Mouse (Mus musculus) thymus, adult 18-20 months (tissue): ENCODE data around the gene Pgap2.
A peak's percentile ranks its signal among the peaks of the same experiment; 100 is the strongest.
"Not testable (repeated sequence)": the region's sequence is repeated elsewhere in the genome, so short reads cannot be mapped to it uniquely, and the experiment has no call there.

Experiments
- DNase-seq, 2 experiments: peaks; one replicate each; pipeline ENCODE4 v3.0.0; 2022; ENCODE audit warnings: mixed read lengths in 2 of 2

Pgap2 gene

DNA sequence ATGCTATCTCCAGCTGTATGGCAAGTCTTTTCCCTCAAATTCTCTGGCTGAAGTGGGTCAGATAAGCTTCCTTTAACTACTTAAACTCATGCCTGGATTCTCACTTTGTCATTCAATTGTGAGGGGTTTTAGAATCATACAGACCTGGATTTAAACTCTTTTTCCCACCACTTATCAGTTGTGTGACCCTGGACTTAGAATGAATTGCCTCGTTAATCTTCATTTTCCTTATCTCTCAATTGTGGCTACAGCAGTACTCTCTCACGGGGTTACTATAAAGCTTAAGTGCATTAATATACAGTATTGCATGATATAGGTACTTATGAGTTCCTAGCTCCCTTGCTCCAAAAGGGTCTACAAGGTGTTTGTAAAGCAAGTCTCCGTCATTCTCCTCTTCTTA, 32.9 kb downstream of the Pgap2 start:
- DNase-seq: no peak

DNA sequence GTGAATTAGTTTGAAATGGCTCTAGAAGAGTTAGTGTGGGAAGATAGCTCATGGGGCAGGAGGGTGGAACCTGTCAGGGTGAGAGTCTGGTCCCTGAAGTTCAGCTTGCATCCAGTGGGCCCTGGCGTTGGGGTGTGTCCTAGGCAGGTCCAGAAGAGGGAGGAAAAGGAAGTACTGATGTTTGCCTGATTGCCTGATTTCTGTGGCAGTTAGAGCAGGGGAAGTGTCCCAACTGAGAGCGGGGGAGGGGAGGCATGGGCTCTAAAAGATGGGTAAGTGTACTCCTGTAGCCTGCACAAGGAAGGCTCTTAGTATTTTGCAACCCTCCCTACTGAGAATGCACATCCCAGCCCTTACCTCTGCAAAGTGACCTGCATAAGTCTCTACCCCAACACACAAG, 33.9 kb downstream of the Pgap2 start:
- no peak for DNase-seq

DNA sequence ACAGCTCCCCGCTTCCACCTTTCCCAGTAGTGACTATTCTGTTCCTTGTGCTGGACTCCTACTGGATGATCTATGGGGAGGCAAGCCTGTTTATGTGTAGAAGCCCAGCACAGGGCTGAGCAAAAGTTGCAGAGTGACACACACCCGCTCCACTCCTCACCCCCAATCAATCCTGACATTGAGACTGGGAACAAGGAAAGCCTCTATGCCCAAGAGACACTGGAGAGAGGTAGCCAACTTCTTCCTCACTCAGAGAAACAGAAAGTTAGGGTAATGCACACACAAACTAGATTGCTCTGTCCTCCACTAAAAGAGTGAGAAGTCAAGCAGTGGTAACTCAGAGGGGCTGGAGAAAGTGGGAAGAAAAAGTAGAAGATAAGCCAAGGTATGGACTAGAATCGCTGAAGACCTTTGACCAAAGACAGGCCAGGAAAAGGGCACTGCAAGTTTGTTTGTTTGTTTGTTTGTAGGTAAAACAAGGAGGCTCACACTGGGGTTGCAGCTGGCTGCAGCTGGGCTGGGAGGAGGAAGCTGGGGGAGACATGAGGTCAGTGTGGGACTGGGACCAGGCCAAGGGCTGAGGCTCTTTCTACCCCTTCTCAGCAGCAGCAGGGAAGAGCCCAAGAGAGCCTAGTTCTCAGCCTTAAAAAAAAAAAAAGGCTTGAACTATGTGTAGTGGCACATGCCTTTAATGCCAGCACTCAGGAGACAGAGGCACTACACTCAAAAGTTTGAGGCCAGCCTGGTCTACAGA, 35.0 kb downstream of the Pgap2 start:
- DNase-seq: no peak

DNA sequence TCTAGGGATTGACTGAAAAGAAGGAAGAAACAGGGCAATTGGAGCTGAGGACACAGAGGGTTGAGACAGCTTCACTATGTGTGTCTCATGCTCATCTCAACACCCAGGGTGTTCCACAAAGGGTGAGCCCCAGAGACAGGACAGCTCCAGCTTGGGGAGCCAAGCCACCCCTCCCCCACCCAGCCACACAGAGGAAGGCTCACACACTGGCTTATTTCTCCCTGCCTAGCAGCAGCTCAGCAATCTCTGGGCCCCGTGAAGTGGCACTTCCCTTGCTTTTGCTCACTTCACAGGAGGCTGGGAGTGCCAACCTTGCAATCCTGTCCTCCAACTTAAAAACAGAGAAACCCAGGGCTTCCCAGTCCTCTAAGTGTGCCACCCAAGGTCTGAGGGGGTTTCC, 35.8 kb downstream of the Pgap2 start:
- DNase-seq: no peak

DNA sequence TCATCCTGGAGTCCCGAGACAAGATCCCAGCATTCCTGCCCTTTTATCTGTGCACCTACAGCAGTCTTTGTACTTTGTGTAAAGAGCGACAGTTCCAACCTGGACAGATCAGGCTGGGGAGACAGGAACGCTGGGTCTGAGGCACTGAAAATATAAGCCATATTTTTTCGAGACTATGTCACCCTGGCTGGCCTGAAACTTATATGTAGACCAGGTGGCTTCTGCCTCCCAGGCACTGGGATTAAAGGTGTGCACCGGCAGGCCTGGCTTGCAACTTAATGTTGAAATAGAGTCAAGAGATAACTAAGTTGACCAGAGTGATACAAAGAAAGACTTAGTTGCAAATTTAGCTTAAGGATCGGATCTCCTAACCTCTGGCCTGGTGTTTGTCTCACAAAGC, 36.3 kb downstream of the Pgap2 start:
- no peak for DNase-seq

DNA sequence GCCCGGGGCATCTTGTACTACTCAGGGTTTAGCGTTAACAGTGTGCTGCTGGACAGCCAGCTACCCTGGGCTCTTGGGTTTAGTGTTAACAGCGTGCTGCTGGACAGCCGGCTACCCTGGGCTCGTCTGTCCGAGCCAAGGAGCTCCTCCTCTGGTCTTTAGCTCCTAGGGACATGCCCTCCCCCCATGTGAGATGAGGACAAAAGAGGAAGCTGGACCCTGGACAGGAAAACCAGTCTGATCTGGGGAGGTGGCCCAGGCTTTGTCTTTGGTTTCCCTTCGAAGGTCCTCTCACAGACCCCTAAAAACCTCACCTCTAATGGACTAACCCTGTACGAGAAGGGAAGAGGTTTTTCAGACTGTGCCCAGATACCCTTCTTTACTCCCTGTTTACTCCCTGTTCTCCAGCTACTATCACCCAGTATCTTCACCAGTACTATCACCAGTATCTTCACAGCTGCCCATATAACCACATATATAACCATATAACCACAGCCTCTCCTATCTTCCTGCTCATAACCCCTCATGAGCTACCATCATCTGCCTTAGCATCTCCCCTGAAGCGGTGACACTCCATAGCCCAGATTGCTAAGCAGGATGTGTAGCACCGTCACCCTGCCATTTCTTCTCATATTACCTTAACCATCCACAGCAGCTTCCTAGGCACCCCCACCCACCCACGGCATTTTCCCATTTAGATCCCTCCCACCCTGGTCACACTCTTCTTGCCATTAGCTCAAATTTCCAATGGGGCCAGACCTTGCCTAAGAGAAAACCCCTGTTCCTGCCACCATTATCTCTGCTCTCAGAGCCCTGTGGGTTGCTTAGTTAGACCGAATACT, 37.2 kb downstream of the Pgap2 start:
- no peak for DNase-seq

DNA sequence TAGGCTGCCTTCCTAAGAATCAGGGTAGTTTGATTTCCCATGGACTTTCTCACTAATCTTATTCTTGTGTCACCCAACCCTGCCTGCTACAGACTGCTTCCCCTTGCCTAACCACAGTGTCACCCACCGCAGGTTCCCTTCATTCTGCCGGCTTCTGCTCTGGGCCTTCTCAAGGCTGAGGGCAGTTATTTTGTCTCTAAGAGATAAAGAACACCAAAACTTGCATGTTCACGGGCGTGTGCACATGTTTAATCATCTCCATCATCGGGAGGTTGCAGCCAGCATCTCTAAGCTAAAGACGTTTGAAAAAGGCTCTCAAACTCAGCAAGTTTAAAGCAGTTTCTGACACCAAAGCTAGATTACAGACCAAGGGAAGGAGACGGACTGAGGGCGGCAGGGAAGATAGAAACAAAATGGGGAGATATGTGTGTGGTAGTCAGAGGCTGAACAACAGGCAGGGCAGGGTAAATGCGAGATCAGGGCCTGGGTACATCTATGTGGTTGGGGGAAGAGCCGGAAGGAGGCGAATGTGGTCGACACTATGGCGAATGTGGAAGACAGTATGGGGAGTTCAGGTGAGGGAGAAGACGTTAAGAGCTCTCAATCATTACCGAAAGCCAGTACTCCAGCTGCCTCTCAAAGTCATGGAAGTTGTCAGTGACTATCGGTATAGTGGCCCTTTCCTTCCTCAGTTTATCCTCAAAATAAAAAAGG, 38.8 kb downstream of the Pgap2 start:
- peak; percentile 18 to 47 for DNase-seq

DNA sequence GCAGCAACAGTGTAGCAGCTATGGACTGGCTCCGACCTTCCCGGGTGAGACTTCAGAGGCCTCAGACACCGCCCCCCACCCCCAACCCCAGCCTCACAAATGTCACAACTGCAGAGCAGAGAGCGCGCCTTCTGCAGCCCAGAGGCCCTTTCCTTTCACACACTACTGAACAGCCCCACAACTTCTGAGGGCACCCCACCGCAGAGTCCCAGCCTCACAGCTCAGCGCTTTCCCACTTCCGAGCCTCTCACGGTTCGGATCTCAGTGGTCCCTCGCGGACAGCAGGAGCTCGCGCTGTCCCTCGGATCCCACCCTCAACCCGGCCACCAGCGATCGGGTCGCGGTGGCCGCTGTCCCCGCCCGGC, 39.5 kb downstream of the Pgap2 start:
- peak; percentile 64 to 77 for DNase-seq

DNA sequence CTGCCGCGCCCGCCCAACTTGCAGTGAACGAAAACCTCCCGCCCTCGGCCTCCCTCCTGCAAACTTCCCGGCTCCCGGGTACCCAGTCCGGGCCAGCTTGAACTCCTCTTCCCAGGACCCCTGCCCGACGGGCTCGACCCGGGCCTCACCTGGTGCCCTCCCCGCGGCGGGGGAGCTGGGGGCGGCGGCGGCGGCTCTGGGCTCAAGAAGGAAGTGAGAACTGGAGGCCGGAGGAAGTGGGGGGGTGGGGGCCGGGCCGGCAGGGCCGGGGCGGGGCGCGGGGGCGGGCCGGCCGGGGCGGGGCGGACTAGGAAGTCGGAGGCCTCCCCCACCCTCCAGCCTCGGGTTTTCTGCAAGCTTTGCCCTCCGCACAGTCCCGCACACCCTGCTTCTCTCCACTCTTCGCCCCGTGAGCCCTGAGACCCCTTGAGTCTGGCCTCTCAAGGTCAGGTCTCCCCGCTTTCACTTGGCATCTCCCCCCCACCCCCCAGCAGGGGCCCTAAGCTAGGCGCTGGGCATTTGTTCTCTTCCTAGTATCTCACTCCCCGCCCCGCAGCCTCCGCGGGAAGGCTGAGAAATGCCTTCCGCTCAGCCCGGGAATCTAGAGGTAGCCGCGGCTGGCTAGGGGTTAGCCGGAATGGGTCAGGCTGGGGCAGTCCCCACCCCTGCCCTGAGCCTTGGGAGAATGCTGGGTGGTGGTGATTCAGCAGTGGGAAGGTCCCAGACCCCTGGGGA, 40.1 kb downstream of the Pgap2 start:
- peak; percentile 73 to 84 for DNase-seq

DNA sequence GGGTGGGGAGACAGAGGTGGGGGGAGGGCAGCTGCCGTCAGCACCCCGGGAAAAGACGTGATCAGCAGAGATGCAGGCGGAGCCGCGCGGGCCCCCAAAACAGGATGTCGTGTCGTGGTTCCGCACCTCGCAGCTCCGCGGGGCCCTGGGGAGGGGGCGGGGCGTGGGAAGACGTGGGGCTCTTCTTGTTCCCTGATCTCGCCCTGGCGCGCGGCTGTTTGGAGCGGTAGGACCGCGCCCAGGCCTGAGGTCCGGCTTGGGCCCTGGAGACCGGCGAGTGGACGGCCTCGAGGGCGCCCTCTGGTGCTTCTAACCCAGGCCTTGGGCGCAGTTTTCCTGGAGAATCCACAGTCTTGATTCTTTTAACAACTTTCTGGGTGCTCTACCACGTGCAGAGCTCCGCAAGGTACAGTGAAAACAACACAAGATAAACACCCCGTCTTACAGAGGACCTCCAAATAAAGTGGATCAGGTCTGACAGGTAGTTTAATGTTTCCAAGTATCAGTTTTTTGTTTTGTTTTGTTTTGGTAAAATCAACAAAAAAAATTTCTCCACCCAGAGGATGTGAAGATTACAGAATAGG, 40.7 kb downstream of the Pgap2 start:
- peak; percentile 95 for DNase-seq

DNA sequence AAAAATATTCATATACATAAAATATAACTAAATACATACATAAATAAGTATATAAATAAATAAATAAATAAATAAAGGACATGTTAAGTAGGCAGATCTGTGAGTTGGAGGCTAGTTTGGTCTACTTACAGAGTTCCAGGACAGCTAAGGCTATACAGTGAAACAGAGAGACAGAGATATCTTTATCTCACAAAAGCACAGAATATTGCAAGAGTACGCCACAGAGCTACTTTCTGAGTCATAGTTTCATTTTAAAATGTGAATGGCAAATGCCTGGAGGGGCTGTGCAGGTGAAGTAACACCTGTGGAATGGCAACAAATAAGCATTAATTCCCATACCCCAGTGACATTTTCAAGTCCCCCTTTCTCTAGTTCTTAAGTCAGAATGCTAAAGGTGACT, 43.6 kb downstream of the Pgap2 start:
- DNase-seq: no peak

DNA sequence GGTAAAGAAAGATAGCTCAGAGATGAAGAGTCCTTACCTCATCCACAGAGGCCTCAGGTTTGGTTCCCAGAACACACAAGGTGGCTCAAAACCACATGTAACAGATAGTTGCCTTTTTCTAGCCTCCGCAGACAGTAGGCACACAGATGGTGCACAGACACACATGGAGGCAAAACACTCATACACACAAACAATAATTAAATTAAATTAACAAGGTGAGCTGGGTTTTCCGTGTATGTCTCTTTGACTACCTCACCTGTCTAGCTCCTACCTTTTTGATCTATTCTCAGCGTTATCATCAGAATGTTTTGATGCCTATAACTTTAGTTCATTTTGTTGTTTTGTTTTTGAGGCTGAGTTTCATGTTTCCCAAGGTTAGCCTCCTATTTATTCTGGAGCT, 45.9 kb downstream of the Pgap2 start, which contains the start of gene Rhog:
Gene Rhog (minus strand): TSS at position 101 of the 400 bp plus-strand sequence.
- DNase-seq: no peak

DNA sequence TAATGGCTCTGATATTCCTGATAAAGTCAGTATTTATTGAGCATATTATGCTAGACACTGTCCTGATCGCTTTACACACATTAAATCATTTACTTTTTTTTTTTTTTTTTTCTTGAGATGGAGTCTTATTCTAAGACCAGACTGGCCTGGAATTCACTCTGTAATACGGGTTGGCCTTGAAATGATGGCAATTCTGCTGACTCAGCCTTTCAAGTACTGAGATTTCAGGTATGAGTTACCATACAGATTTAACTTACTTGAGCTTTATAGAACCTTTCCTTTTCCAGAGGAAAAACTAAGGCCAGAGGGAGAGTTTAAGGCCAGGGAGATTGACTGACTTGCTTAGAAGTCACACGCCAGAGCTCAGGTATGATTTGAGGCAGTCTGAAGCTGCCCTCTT, 46.6 kb downstream of the Pgap2 start:
- no peak for DNase-seq

DNA sequence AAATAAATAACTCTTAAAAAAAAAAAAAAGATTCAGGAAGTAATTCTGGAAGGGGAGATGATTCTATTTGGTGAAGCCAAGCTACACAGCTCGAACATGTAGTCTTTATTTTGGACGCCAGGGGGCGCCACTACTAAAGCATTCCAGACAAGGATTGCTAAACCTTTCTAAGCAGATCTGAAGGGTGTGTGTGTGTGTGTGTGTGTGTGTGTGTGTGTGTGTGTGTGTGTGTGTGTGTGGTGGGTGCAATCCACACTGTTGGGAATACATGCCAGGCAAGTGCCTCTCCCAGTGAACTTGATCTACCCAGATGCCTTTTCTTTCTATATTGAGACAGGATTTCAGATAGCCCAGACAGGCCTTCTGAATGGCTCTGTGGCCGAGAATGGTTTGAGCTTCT, 48.2 kb downstream of the Pgap2 start:
- DNase-seq: peak; percentile 50 to 62

DNA sequence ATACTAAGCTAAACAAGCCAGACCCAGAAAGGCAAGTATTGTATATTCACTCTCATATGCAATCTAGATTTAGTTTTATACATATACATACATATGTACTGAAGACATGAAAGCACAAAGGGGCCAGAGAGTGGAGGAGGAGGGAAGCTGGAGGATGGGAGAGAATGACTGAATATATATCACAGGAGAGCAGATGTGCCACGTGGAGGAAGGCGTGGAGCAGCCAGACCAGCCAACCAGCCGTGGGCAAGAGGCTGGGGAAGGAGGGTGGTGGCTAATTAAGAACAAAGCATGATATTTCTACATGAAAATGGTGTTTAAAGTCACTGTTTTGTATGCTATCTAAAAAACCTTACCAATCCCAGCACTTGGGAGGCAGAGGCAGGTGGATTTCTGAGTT, 48.7 kb downstream of the Pgap2 start:
- DNase-seq: no peak

DNA sequence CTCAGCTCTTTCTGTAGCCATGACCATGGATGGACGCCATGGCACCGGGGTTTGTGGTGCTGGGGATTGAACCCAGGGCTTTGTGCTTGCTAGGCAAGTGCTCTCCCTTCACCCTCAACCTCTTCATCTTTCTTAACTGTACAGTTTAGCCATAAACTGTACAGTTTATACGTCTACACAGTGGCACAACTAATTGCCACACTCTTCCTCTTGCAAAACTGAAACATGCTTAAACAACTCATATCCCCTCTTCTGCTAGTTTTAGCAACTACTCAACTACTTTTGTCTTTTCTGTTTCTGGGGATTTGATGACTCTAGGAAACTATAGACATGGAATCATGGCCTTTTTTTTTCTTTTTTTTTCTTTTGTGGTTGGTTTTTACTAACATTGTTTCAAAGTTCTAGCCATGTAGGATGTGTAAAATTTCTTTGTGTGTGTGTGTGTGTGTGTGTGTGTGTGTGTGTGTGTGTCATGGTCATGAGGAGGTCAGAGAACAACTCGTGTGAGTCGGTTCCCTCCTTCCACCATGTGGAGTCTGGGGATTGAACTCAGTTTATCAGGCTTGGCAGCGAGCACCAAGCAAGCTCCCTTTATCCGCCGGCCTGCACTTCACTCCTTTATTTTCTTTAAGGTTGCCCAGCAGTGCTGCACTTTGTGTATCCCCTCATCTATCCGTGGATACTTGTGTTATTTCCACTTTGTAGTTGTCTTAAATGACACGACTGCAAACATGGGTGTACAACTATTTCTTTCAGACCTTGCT, 49.9 kb downstream of the Pgap2 start:
- DNase-seq: no peak

DNA sequence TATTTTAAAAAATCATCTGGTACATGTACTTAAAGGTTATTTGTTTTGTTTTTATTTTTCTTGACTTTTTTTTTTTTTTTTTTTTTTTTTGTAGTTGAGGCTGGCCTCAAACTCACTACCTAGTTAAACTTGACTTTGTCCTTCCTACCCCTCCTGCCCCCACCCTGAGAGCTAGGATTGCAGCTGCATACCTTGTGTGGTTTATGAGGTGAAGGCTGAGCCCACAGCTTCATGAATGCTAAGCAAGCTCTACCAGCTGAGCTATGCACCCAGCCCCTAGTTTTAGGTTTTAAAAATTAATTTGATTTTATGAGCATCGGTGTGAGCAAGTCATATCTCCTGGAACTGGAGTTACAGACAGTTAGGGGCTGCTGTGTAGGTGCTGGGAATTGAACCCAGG, 50.5 kb downstream of the Pgap2 start:
- no peak for DNase-seq

DNA sequence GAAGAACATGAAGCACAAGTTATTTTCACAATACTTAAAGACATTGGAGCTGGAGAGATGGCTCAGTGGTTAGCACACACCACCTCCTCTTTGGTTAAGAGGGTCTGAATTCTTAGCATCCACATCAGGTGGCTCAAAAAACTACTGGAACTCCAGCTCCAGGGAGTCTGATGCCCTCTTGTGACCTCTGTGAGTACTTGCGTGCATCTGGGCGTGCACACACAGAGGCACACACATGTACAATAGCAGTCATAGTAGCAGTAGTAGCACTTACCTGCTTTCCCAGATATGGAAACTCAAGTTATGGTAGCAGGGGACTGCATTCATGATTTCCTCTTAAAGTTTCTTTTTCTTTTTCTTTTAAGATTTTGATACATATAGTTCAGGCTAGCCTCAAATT, 53.0 kb downstream of the Pgap2 start:
- no peak for DNase-seq

DNA sequence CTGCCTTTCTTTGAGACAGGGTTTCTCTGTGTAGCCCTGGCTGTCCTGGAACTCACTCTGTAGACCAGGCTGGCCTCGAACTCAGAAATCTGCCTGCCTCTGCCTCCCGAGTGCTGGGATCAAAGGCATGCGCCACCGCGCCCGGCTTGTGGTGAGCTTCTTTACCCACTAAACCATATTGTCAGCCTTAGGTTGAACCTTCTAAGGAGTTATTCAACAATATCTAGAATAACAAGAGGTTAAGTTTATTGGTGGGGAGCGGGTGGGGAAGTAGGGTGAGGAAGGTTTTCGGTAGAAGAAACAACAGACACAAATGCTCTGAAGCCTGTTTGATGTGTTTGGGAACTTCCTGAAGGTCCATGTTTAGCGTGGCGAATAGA, 56.0 kb downstream of the Pgap2 start:
- DNase-seq: not testable (repeated sequence)

DNA sequence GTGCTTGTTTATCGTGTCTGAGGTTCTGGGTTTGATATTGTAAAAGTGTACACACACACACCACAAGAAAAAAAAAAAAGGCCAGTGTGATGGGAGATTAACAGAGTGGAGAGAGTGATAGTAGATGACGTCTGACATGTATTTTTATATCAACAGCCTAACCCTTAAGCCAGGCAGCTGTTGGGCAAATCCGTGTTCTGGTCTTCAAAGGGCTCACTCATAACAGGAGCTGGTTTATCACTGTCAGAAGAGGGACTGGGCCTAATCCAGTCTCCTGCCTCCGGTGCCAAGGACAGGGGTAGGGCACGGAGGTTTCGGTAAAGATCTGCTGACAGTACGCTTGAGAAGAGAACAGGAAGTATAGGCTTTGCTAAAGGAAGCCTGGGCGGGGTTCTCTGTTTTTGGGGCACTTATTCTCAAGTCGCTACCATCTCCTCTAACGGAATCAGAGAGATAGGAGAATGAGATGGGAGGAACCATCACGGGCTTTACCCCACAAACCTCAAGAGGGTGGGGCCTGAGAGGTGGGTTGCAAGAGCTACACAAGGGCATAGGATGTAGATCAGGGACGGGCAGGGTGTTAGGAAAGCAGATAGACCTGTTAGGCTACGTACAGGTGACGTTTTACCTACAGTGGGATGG, 56.5 kb downstream of the Pgap2 start:
- DNase-seq: peak; percentile 63 to 84

DNA sequence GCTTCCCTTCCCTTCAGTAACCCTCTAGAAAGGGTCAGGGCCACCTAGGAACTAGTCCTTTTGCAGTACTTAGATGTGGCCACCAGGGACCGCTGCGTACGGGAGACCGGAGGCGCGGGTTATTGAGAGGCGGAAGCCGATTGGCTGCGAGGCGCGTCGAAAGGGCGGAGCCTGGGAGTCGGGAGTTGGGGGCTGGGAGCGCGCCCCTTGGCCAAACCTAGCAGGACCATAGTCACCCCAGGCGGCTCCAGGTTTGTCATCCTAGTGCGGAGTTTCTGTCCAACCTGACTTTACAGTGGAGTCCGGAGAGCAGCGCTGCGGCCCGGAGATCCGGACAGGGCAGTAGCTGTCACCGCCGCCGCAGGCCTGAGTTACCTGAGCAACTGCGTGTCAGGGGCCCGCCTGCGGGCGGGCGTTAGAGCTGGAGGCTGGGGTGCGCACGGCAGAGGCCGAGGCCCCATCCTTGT, 57.1 kb downstream of the Pgap2 start:
- DNase-seq: peak; percentile 90 to 95
